In genomic region chr2:27079649-27080048, GRCm38 (mm10) we compare ENCODE assay signal across 8 mouse cellular contexts. TPM values are rescaled to one million over a fixed set of nuclear protein-coding genes. Genes with fewer than 3 reads are reported as not detected.
DNase-seq lines count a peak whose midpoint lies in the region; ATAC-seq and TF ChIP-seq lines count a peak whose summit lies in the region.

No protein-coding gene starts in this region.

- no peak for TF ChIP-seq CTCF in lung, postnatal 0 days (IDR thresholded peaks at IDR 0.05)

- H3K9ac ChIP-seq in forebrain, embryonic 12.5 days, result no peak overlapping the region
- no peak overlapping the region for H3K9ac ChIP-seq in intestine, embryonic 14.5 days (ENCODE audit: low read length)
- peak overlapping the region; percentile 51 for H3K9ac ChIP-seq in lung, postnatal 0 days (replicated peaks; ENCODE audit: low read depth)
- H3K9ac ChIP-seq in stomach, embryonic 16.5 days (ENCODE audit: low read length), result peak overlapping the region; percentile 50; the same call in 1 of the 2 replicates

- H3K4me1 ChIP-seq in forebrain, embryonic 12.5 days, result peaks cover 26% of the 10 kb centered on the region
- H3K4me1 ChIP-seq in intestine, embryonic 14.5 days (replicated peaks; ENCODE audit: control insufficient read depth, insufficient read depth, low read length), result peaks cover 34% of the 10 kb centered on the region
- H3K4me1 ChIP-seq in lung, postnatal 0 days (ENCODE audit: insufficient read depth, low read depth, low read length), result peaks cover 31% of the 10 kb centered on the region; the same call in 1 of the 2 replicates
- H3K4me1 ChIP-seq in stomach, embryonic 16.5 days (ENCODE audit: control insufficient read depth, insufficient read depth, low read length), result peaks cover 22% of the 10 kb centered on the region

- peak; percentile 55; the same call in 1 of the 2 replicates for ATAC-seq in forebrain, embryonic 12.5 days (ENCODE audit: low FRiP score)
- ATAC-seq in intestine, embryonic 14.5 days (replicated peaks; ENCODE audit: low FRiP score, low TSS enrichment, low read depth), result no peak
- no peak for ATAC-seq in lung, postnatal 0 days
- 0 out of 2 replicates have a peak, but pooled peaks have one; percentile 12 for ATAC-seq in stomach, embryonic 16.5 days (ENCODE audit: insufficient read depth, low FRiP score)
- ATAC-seq in erythroid progenitor cell, adult 5-6 weeks (replicated peaks; ENCODE audit: low FRiP score, poor library complexity, severe bottlenecking), result no peak

- peaks cover 5% of the 10 kb centered on the region; the same call in 1 of the 2 replicates for H3K27me3 ChIP-seq in forebrain, embryonic 12.5 days
- H3K27me3 ChIP-seq in intestine, embryonic 14.5 days (replicated peaks; ENCODE audit: control insufficient read depth, insufficient read depth, low read length), result no peaks in the 10 kb centered on the region
- no peaks in the 10 kb centered on the region for H3K27me3 ChIP-seq in lung, postnatal 0 days (replicated peaks; ENCODE audit: insufficient read depth, low read length)
- no peaks in the 10 kb centered on the region for H3K27me3 ChIP-seq in stomach, embryonic 16.5 days (ENCODE audit: control insufficient read depth, insufficient read depth, low read length)

- DNase-seq in heart, adult 18-20 months, result peak; percentile 34 to 58
- no peak for DNase-seq in heart, postnatal 25 days (ENCODE audit: low spot score)
- DNase-seq in intestine, embryonic 14.5 days (ENCODE audit: low spot score), result no peak
- peak; percentile 50 for DNase-seq in lung, postnatal 0 days (ENCODE audit: low spot score)
- no peak for DNase-seq in gastrocnemius, postnatal 25 days

- H3K36me3 ChIP-seq in forebrain, embryonic 12.5 days (replicated peaks), result no peaks in the 10 kb centered on the region
- no peaks in the 10 kb centered on the region for H3K36me3 ChIP-seq in intestine, embryonic 14.5 days (ENCODE audit: control insufficient read depth, insufficient read depth, low read length)
- H3K36me3 ChIP-seq in lung, postnatal 0 days (ENCODE audit: insufficient read depth, low read length), result no peaks in the 10 kb centered on the region
- H3K36me3 ChIP-seq in stomach, embryonic 16.5 days (ENCODE audit: control insufficient read depth, insufficient read depth, low read length), result no peaks in the 10 kb centered on the region

- H3K27ac ChIP-seq in forebrain, embryonic 12.5 days, result peak overlapping the region; percentile 57
- H3K27ac ChIP-seq in intestine, embryonic 14.5 days (ENCODE audit: low read depth), result no peak overlapping the region
- peak overlapping the region; percentile 79 for H3K27ac ChIP-seq in lung, postnatal 0 days (ENCODE audit: low read length)
- H3K27ac ChIP-seq in stomach, embryonic 16.5 days (ENCODE audit: low read length), result no peak overlapping the region

- peak overlapping the region; percentile 25; the same call in 1 of the 2 replicates for H3K4me2 ChIP-seq in forebrain, embryonic 12.5 days
- H3K4me2 ChIP-seq in intestine, embryonic 14.5 days (ENCODE audit: low read length), result peak overlapping the region; percentile 20; the same call in 1 of the 2 replicates
- peak overlapping the region; percentile 49 for H3K4me2 ChIP-seq in lung, postnatal 0 days (replicated peaks; ENCODE audit: low read depth, low read length)
- H3K4me2 ChIP-seq in stomach, embryonic 16.5 days (ENCODE audit: low read depth, low read length), result peak overlapping the region; percentile 33

- H3K9me3 ChIP-seq in forebrain, embryonic 12.5 days, result no peaks in the 10 kb centered on the region
- no peaks in the 10 kb centered on the region for H3K9me3 ChIP-seq in intestine, embryonic 14.5 days (ENCODE audit: control insufficient read depth, low read length)
- H3K9me3 ChIP-seq in lung, postnatal 0 days (ENCODE audit: low read length), result no peaks in the 10 kb centered on the region
- no peaks in the 10 kb centered on the region for H3K9me3 ChIP-seq in stomach, embryonic 16.5 days (replicated peaks; ENCODE audit: control insufficient read depth, low read length)

- intact Hi-C loops in heart, postnatal 25 days (cut with DNase I), result loop anchor here (5.0 to 10.0 kb wide), 2 partner anchors 43 to 155 kb away; no protein-coding TSS in a partner anchor

- H3K4me3 ChIP-seq in forebrain, embryonic 12.5 days (replicated peaks), result no peak overlapping the region
- H3K4me3 ChIP-seq in intestine, embryonic 14.5 days (ENCODE audit: low read depth, low read length), result no peak overlapping the region
- peak overlapping the region; percentile 40 for H3K4me3 ChIP-seq in lung, postnatal 0 days (ENCODE audit: low read depth, low read length)
- 0 out of 2 replicates have a peak overlapping the region, but pooled peaks have one; percentile 2 for H3K4me3 ChIP-seq in stomach, embryonic 16.5 days (replicated peaks; ENCODE audit: low read length)

- WGBS in forebrain, embryonic 12.5 days, result 89% methylated on average over 1 of the region's 2 CpGs
- WGBS in intestine, embryonic 14.5 days, result 75% methylated on average over 2 of the region's 2 CpGs
- WGBS in lung, postnatal 0 days, result 58% methylated on average over 2 of the region's 2 CpGs
- WGBS in stomach, embryonic 16.5 days, result 62% methylated on average over 2 of the region's 2 CpGs

- no peak for TF ChIP-seq EP300 in lung, postnatal 0 days (IDR thresholded peaks at IDR 0.05)

RNA-seq across cellular contexts. Expression of gene Adamtsl2, which starts 0.5 kb away (rescaled TPM):
- 10 to 100 TPM in 1 of 2 experiments, 1 to 10 TPM in 1; 4.5 to 10.1 TPM for total RNA-seq in heart, adult 18-20 months (2021)
- 10 to 100 TPM; 19.1 to 26.8 TPM for total RNA-seq in heart, postnatal 25 days (2021)
- polyA plus RNA-seq in forebrain, embryonic 12.5 days (2016; fragmentation: Nextera tagmentation; extraction: Ambion mirVana), result 5.3 and 5.4 TPM in 2 replicates
- polyA plus RNA-seq in intestine, embryonic 14.5 days (2014; fragmentation: Nextera tagmentation; extraction: Ambion mirVana), result 2.0 TPM in 2 replicates
- polyA plus RNA-seq in lung, postnatal 0 days (2015; fragmentation: Nextera tagmentation; extraction: Ambion mirVana), result 50.6 and 52.3 TPM in 2 replicates
- polyA plus RNA-seq in stomach, embryonic 16.5 days (2015; fragmentation: Nextera tagmentation; extraction: Ambion mirVana), result 3.6 and 4.0 TPM in 2 replicates
- total RNA-seq in erythroid progenitor cell, adult 5-6 weeks (2015; ENCODE audit: low replicate concordance), result not detected in 2 replicates
- not detected in 2 replicates for total RNA-seq in erythroid progenitor cell, adult 5-6 weeks (2017; ENCODE audit: low replicate concordance)
- total RNA-seq in gastrocnemius, postnatal 25 days (2021), result 1 to 10 TPM; 8.2 to 8.7 TPM

RNA-seq across cellular contexts. Expression of gene Mymk, which starts 7.7 kb away (rescaled TPM):
- total RNA-seq in heart, adult 18-20 months (2021), result not detected
- total RNA-seq in heart, postnatal 25 days (2021), result not detected
- polyA plus RNA-seq in forebrain, embryonic 12.5 days (2016; fragmentation: Nextera tagmentation; extraction: Ambion mirVana), result 0.26 TPM in 1 of 2 replicates, not detected in the other
- not detected in 2 replicates for polyA plus RNA-seq in intestine, embryonic 14.5 days (2014; fragmentation: Nextera tagmentation; extraction: Ambion mirVana)
- 0.36 and 0.76 TPM in 2 replicates for polyA plus RNA-seq in lung, postnatal 0 days (2015; fragmentation: Nextera tagmentation; extraction: Ambion mirVana)
- 0.60 and 9.8 TPM in 2 replicates for polyA plus RNA-seq in stomach, embryonic 16.5 days (2015; fragmentation: Nextera tagmentation; extraction: Ambion mirVana)
- total RNA-seq in erythroid progenitor cell, adult 5-6 weeks (2015; ENCODE audit: low replicate concordance), result not detected in 2 replicates
- total RNA-seq in erythroid progenitor cell, adult 5-6 weeks (2017; ENCODE audit: low replicate concordance), result not detected in 2 replicates
- total RNA-seq in gastrocnemius, postnatal 25 days (2021), result 10 to 100 TPM in 1 of 2 experiments, 1 to 10 TPM in 1; 4.8 to 14.4 TPM

RNA-seq across cellular contexts. Expression of gene Slc2a6, which starts 51.9 kb away (rescaled TPM):
- under 1 TPM; 0.17 to 0.31 TPM for total RNA-seq in heart, adult 18-20 months (2021)
- under 1 TPM; 0.25 to 0.39 TPM for total RNA-seq in heart, postnatal 25 days (2021)
- 1.6 and 1.8 TPM in 2 replicates for polyA plus RNA-seq in forebrain, embryonic 12.5 days (2016; fragmentation: Nextera tagmentation; extraction: Ambion mirVana)
- polyA plus RNA-seq in intestine, embryonic 14.5 days (2014; fragmentation: Nextera tagmentation; extraction: Ambion mirVana), result 0.76 and 0.94 TPM in 2 replicates
- 1.1 and 1.3 TPM in 2 replicates for polyA plus RNA-seq in lung, postnatal 0 days (2015; fragmentation: Nextera tagmentation; extraction: Ambion mirVana)
- polyA plus RNA-seq in stomach, embryonic 16.5 days (2015; fragmentation: Nextera tagmentation; extraction: Ambion mirVana), result 0.77 and 1.2 TPM in 2 replicates
- 1.4 TPM in 1 of 2 replicates, not detected in the other for total RNA-seq in erythroid progenitor cell, adult 5-6 weeks (2015; ENCODE audit: low replicate concordance)
- total RNA-seq in erythroid progenitor cell, adult 5-6 weeks (2017; ENCODE audit: low replicate concordance), result 0.68 and 2.2 TPM in 2 replicates
- total RNA-seq in gastrocnemius, postnatal 25 days (2021), result under 1 TPM; 0.10 to 0.16 TPM

Comparison
In these comparisons a context has a peak if more than half of its experiments do, and no peak if none do; other contexts are left out.
1. DNase-seq: peak in heart, adult 18-20 months (2 of 2) and lung, postnatal 0 days (single experiment); none in heart, postnatal 25 days (single experiment), intestine, embryonic 14.5 days (single experiment) and gastrocnemius, postnatal 25 days (single experiment).
2. ATAC-seq: peak in forebrain, embryonic 12.5 days (single experiment) and stomach, embryonic 16.5 days (single experiment); none in intestine, embryonic 14.5 days (single experiment), lung, postnatal 0 days (single experiment) and erythroid progenitor cell, adult 5-6 weeks (single experiment).
3. H3K27ac ChIP-seq: peak in forebrain, embryonic 12.5 days (single experiment) and lung, postnatal 0 days (single experiment); none in intestine, embryonic 14.5 days (single experiment) and stomach, embryonic 16.5 days (single experiment).
4. H3K4me3 ChIP-seq: peak in lung, postnatal 0 days (single experiment) and stomach, embryonic 16.5 days (single experiment); none in forebrain, embryonic 12.5 days (single experiment) and intestine, embryonic 14.5 days (single experiment).
5. H3K9ac ChIP-seq: peak in lung, postnatal 0 days (single experiment) and stomach, embryonic 16.5 days (single experiment); none in forebrain, embryonic 12.5 days (single experiment) and intestine, embryonic 14.5 days (single experiment).
6. RNA of gene Adamtsl2, which starts 0.5 kb away (total RNA-seq): 19.1 to 26.8 TPM in heart, postnatal 25 days, 4.5 to 10.1 TPM in heart, adult 18-20 months and 8.2 to 8.7 TPM in gastrocnemius, postnatal 25 days; not detected in erythroid progenitor cell, adult 5-6 weeks; every median in the first group is over 4 times any median in the second.
7. RNA of gene Mymk, which starts 7.7 kb away (total RNA-seq): 4.8 to 14.4 TPM in gastrocnemius, postnatal 25 days; not detected in heart, postnatal 25 days, not detected in heart, adult 18-20 months and not detected in erythroid progenitor cell, adult 5-6 weeks; every median in the first group is over 4 times any median in the second.
8. Peak in every context shown above with its lines, with median percentiles within 50 percentile points of each other: H3K4me2 ChIP-seq.